Mouse (Mus musculus): Measurements from ENCODE around the gene Clec16a. TPM values are rescaled to one million over a fixed set of nuclear protein-coding genes. Genes with fewer than 3 reads are reported as not detected.

The Clec16a gene
- total and polyA plus RNA-seq, 3 experiments = 20.0 to 24.2 (median 20.5) TPM

- Histone ChIP-seq H3K36me3 (replicated peaks in 1 of 2; ENCODE audit: control insufficient read depth in 1 of 2, insufficient read depth in 1 of 2, low read length in 1 of 2) (peaks cover 9 to 44% of the 10 kb centered on the region in 2 experiments), H3K27me3 (replicated peaks) (no peaks in the 10 kb centered on the region), H3K4me3 (replicated peaks in 1 of 3; ENCODE audit: low read depth in 2 of 3, low read length in 2 of 3, poor library complexity in 1 of 3) (no peak overlapping the region), H3K9ac (ENCODE audit: insufficient read depth, low read depth) (no peak overlapping the region), H3K4me2 (ENCODE audit: insufficient read depth, low read depth, poor library complexity, severe bottlenecking) (no peak overlapping the region), H3K27ac (ENCODE audit: insufficient read depth, low read depth) (no peak overlapping the region), H3K4me1 (ENCODE audit: control insufficient read depth in 1 of 2, insufficient read depth in 2 of 2) (0 out of 4 replicates have a peak, but pooled peaks cover 0 to 4% of the 10 kb centered on the region in 2 experiments), H3K9me3 (replicated peaks; ENCODE audit: low read length) (no peaks in the 10 kb centered on the region), H3K79me2 (replicated peaks; ENCODE audit: control insufficient read depth, extremely low read depth, insufficient read depth, poor library complexity, severe bottlenecking) (no peaks in the 10 kb centered on the region)
- dilution Hi-C loops (cut with MboI; ENCODE audit: extremely low pct_ligation_motif_present, extremely low pct_unique_long_range_greater_than_20kb, low sequenced_read_pairs) = no loop called here
- DNase-seq (ENCODE audit: extremely low read depth) = no peak
- in situ Hi-C loops (cut with MboI; ENCODE audit: low pct_ligation_motif_present, low pct_unique_long_range_greater_than_20kb, low sequenced_read_pairs) = no loop called here
- TF ChIP-seq EP300 (IDR thresholded peaks at IDR 0.05; ENCODE audit: low read length) (no peak), MXI1 (IDR thresholded peaks at IDR 0.05; ENCODE audit: low read depth, low read length) (no peak), USF2 (conservative IDR thresholded peaks at IDR 0.05; ENCODE audit: low read depth, low read length) (no peak), JUN (IDR thresholded peaks at IDR 0.05; ENCODE audit: insufficient read depth, low read depth, low read length) (no peak), GABPA (IDR thresholded peaks at IDR 0.05; ENCODE audit: insufficient replicate concordance, low read depth, low read length) (no peak), RCOR1 (conservative IDR thresholded peaks at IDR 0.05; ENCODE audit: low read depth, low read length) (no peak), NRF1 (IDR thresholded peaks at IDR 0.05; ENCODE audit: low read depth, low read length) (no peak), CHD2 (IDR thresholded peaks at IDR 0.05; ENCODE audit: low read length) (no peak), RAD21 (IDR thresholded peaks at IDR 0.05; ENCODE audit: low read depth, low read length) (no peak), MEF2A (IDR thresholded peaks at IDR 0.05; ENCODE audit: borderline replicate concordance, low read depth, low read length) (no peak), NELFE (IDR thresholded peaks at IDR 0.05; ENCODE audit: low read depth, low read length) (no peak), SIN3A (IDR thresholded peaks at IDR 0.05; ENCODE audit: low read length) (no peak), MAFK (IDR thresholded peaks at IDR 0.05; ENCODE audit: insufficient replicate concordance, low read length) (no peak), POLR2AphosphoS2 (IDR thresholded peaks at IDR 0.05; ENCODE audit: low read depth, low read length) (no peak), ZNF384 (IDR thresholded peaks at IDR 0.05; ENCODE audit: low read depth, low read length) (no peak), UBTF (IDR thresholded peaks at IDR 0.05; ENCODE audit: low read depth, low read length) (no peak), TBP (conservative IDR thresholded peaks at IDR 0.05; ENCODE audit: low read depth, low read length) (no peak), TCF12 (IDR thresholded peaks at IDR 0.05; ENCODE audit: low read depth, low read length) (no peak), E2F4 (IDR thresholded peaks at IDR 0.05; ENCODE audit: insufficient replicate concordance, low read depth, low read length) (no peak), CHD1 (IDR thresholded peaks at IDR 0.05; ENCODE audit: low read depth, low read length) (no peak)
These were observed 76.6 kb downstream of the Clec16a start for GRCm38 (mm10) chr16:10621710-10622109.

GRCm38 (mm10) chr16:10626116-10626515 is 81.0 kb downstream of the Clec16a start:
- in situ Hi-C loops (cut with MboI; ENCODE audit: low pct_ligation_motif_present, low pct_unique_long_range_greater_than_20kb, low sequenced_read_pairs) (no loop called here), dilution Hi-C loops (cut with MboI; ENCODE audit: extremely low pct_ligation_motif_present, extremely low pct_unique_long_range_greater_than_20kb, low sequenced_read_pairs) (no loop called here)
- no peaks in the 10 kb centered on the region for H3K79me2 ChIP-seq (replicated peaks; ENCODE audit: control insufficient read depth, extremely low read depth, insufficient read depth, poor library complexity, severe bottlenecking)
- H3K4me3 ChIP-seq (replicated peaks in 1 of 3; ENCODE audit: low read depth in 2 of 3, low read length in 2 of 3, poor library complexity in 1 of 3) = no peak overlapping the region
- no peaks in the 10 kb centered on the region for H3K27me3 ChIP-seq (replicated peaks)
- no peak overlapping the region for H3K4me2 ChIP-seq (ENCODE audit: insufficient read depth, low read depth, poor library complexity, severe bottlenecking)
- peaks cover 19 to 63% of the 10 kb centered on the region in 2 experiments for H3K36me3 ChIP-seq (replicated peaks in 1 of 2; ENCODE audit: control insufficient read depth in 1 of 2, insufficient read depth in 1 of 2, low read length in 1 of 2)
- H3K27ac ChIP-seq (ENCODE audit: insufficient read depth, low read depth) = no peak overlapping the region
- no peak overlapping the region for H3K9ac ChIP-seq (ENCODE audit: insufficient read depth, low read depth)
- no peaks in the 10 kb centered on the region for H3K9me3 ChIP-seq (replicated peaks; ENCODE audit: low read length)
- no peak for TF ChIP-seq TCF12 (IDR thresholded peaks at IDR 0.05; ENCODE audit: low read depth, low read length)
- TF ChIP-seq MAX (IDR thresholded peaks at IDR 0.05; ENCODE audit: low read length) = no peak
- TF ChIP-seq RCOR1 (conservative IDR thresholded peaks at IDR 0.05; ENCODE audit: low read depth, low read length) = no peak
- TF ChIP-seq JUND (conservative IDR thresholded peaks at IDR 0.05; ENCODE audit: low read depth, low read length) = no peak
- DNase-seq (ENCODE audit: extremely low read depth) = no peak
- H3K4me1 ChIP-seq (ENCODE audit: control insufficient read depth in 1 of 2, insufficient read depth in 2 of 2) = peaks cover 0 to 13% of the 10 kb centered on the region in 2 experiments; a peak in 2 of 4 replicates
